Mouse (Mus musculus): ENCODE results near the gene Slc13a4.

- no peak for TF ChIP-seq CTCF (IDR thresholded peaks at IDR 0.05; ENCODE audit: low read depth)
- no peak for TF ChIP-seq EP300 (IDR thresholded peaks at IDR 0.05; ENCODE audit: low read depth)
Observed at GRCm38 (mm10) chr6:35337836-35338235, 29.9 kb upstream of the Slc13a4 start.
